Mouse (Mus musculus) heart, postnatal 36 days (tissue): Measurements from ENCODE around the gene Mlip. TPM values are rescaled to one million over a fixed set of nuclear protein-coding genes. Genes with fewer than 3 reads are reported as not detected.
A peak's percentile ranks its signal among the peaks of the same experiment; 100 is the strongest.
"Not testable (repeated sequence)": the region's sequence is repeated elsewhere in the genome, so short reads cannot be mapped to it uniquely, and the experiment has no call there.

Experiments
- DNase-seq, 2 experiments: peaks; one replicate each; pipeline ENCODE4 v3.0.0; 2021 to 2022
- intact Hi-C: fragments of 180-260 bp; cut with DNase I; formaldehyde crosslinking; loops from one replicate; pipeline ENCODE4 v1.15.1; 2025
- total RNA-seq, 2 experiments: library from RNA; stranded (reverse); gene quantifications; 2 replicates each; pipeline ENCODE4 v1.2.3; 2021

Gene Mlip
- total RNA-seq, 2 experiments from 2014 or later: 151 to 152 TPM

GRCm38 (mm10) chr9:77252761-77253160, 100.0 kb downstream of the Mlip start:
- intact Hi-C loops: no loop called here
- DNase-seq: no peak

GRCm38 (mm10) chr9:77252134-77252533, 100.6 kb downstream of the Mlip start:
- intact Hi-C loops: no loop called here
- DNase-seq: peak in 1 of 2 experiments; percentile 22

- no peak for DNase-seq
- intact Hi-C loops: no loop called here
Observed at GRCm38 (mm10) chr9:77251511-77252112, 101.2 kb downstream of the Mlip start.

- no peak for DNase-seq
- intact Hi-C loops: no loop called here
Observed at GRCm38 (mm10) chr9:77198250-77198649, 154.5 kb downstream of the Mlip start.

GRCm38 (mm10) chr9:77179486-77179885, 173.3 kb downstream of the Mlip start:
- intact Hi-C loops: no loop called here
- DNase-seq: no peak

- DNase-seq: no peak
- intact Hi-C loops: no loop called here
Observed at GRCm38 (mm10) chr9:77175870-77176269, 176.9 kb downstream of the Mlip start.

GRCm38 (mm10) chr9:77172044-77172443, 180.7 kb downstream of the Mlip start:
- intact Hi-C loops: no loop called here
- no peak for DNase-seq

- DNase-seq: no peak
- intact Hi-C loops: no loop called here
Observed at GRCm38 (mm10) chr9:77165877-77166276, 186.9 kb downstream of the Mlip start.

- no peak for DNase-seq
- intact Hi-C loops: no loop called here
Observed at GRCm38 (mm10) chr9:77161764-77162163, 191.0 kb downstream of the Mlip start.

- intact Hi-C loops: no loop called here
- DNase-seq: no peak
Observed at GRCm38 (mm10) chr9:77160277-77160926, 192.4 kb downstream of the Mlip start.

GRCm38 (mm10) chr9:77148518-77149257, 204.1 kb downstream of the Mlip start:
- no peak for DNase-seq
- intact Hi-C loops: no loop called here

GRCm38 (mm10) chr9:77119735-77120134, 233.0 kb downstream of the Mlip start:
- no peak for DNase-seq
- intact Hi-C loops: no loop called here

- intact Hi-C loops: no loop called here
- DNase-seq: no peak
Observed at GRCm38 (mm10) chr9:77096886-77097285, 255.9 kb downstream of the Mlip start.

GRCm38 (mm10) chr9:77083221-77083620, 269.5 kb downstream of the Mlip start:
- intact Hi-C loops, DNase-seq: not testable (repeated sequence)

- intact Hi-C loops: no loop called here
- no peak for DNase-seq
Observed at GRCm38 (mm10) chr9:77071676-77072075, 281.1 kb downstream of the Mlip start.

GRCm38 (mm10) chr9:77056611-77057010, 296.2 kb downstream of the Mlip start:
- intact Hi-C loops: no loop called here
- no peak for DNase-seq

- no peak for DNase-seq
- intact Hi-C loops: no loop called here
Observed at GRCm38 (mm10) chr9:77054426-77055193, 298.2 kb downstream of the Mlip start.
